Mouse (Mus musculus): Measurements from ENCODE around the gene Mab21l1.

DNA sequence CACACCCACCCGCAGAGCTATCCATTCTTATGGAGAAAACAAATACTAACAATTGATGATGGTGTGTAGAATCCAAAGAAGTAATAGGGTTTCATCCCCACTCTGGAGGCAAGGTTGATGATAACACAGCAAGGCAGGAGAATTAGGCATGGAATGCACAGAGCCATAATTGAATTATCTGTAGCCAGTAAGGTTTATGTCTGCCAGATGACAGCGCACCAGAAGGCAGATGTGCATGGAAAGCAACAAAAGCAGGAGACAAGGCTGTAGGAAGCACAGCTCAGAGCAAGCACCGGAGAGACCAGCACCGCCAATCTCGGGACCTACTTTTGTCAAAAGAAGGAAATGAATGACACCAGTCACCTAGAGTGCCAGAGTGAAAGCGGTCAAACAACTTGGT is 28.4 kb upstream of the Mab21l1 start:
- no peak for TF ChIP-seq CTCF (IDR thresholded peaks at IDR 0.05)
- no peak for TF ChIP-seq POLR2A (IDR thresholded peaks at IDR 0.05; ENCODE audit: insufficient read depth, low read depth, low read length)
- TF ChIP-seq EP300 (IDR thresholded peaks at IDR 0.05; ENCODE audit: insufficient read depth, low read depth, low read length), result no peak

All from heart, adult 2 months (tissue).